Mouse (Mus musculus) heart, embryonic 14.5 days (tissue): ENCODE measurements around the gene Tsnaxip1. TPM values are rescaled to one million over a fixed set of nuclear protein-coding genes. Genes with fewer than 3 reads are reported as not detected.
A peak's percentile ranks its signal among the peaks of the same experiment; 100 is the strongest.
"Not testable (repeated sequence)": the region's sequence is repeated elsewhere in the genome, so short reads cannot be mapped to it uniquely, and the experiment has no call there.

Experiments used
- ATAC-seq: fragments of 200-750 bp; cut with Nextera tagmentation; 2 replicates; pipeline ENCODE4 v1.8.0; 2017; ENCODE audit warnings: low read depth, moderate TSS enrichment; ENCODE audit not compliant: insufficient number of reproducible peaks, insufficient read depth, low FRiP score
- H3K27ac ChIP-seq, 2 experiments: fragments of 200-500 bp in 1 of 2; fragments of 300-500 bp in 1 of 2; sonication (generic) in 1 of 2; replicated peaks in 1 of 2; 2 replicates each; pipeline ENCODE4 v1.5.1; 2012 to 2014; ENCODE audit warnings: low read depth in 2 of 2, low read length in 2 of 2, control low read depth in 1 of 2, mild to moderate bottlenecking in 1 of 2, mixed read lengths in 1 of 2; ENCODE audit not compliant: control insufficient read depth in 1 of 2, insufficient read depth in 1 of 2
- H3K27me3 ChIP-seq: fragments of 300-500 bp; sonication (generic); 2 replicates; pipeline ENCODE4 v1.6.1; 2014; ENCODE audit warnings: mild to moderate bottlenecking, low read length, control low read depth; ENCODE audit not compliant: control insufficient read depth, insufficient read depth
- H3K36me3 ChIP-seq: fragments of 300-500 bp; sonication (generic); 2 replicates; pipeline ENCODE4 v1.6.1; 2014; ENCODE audit warnings: mild to moderate bottlenecking, control low read depth, low read length, mixed read lengths; ENCODE audit not compliant: control insufficient read depth, insufficient read depth
- H3K4me1 ChIP-seq, 2 experiments: fragments of 200-500 bp in 1 of 2; fragments of 300-500 bp in 1 of 2; sonication (generic) in 1 of 2; 2 replicates each; pipeline ENCODE4 v1.6.1; 2012 to 2014; ENCODE audit warnings: low read length in 2 of 2, control low read depth in 1 of 2, mixed read lengths in 1 of 2; ENCODE audit not compliant: control insufficient read depth in 2 of 2, insufficient read depth in 2 of 2
- H3K4me2 ChIP-seq: fragments of 300-500 bp; sonication (generic); 2 replicates; pipeline ENCODE4 v1.6.1; 2014; ENCODE audit warnings: mild to moderate bottlenecking, low read length
- H3K4me3 ChIP-seq, 2 experiments: fragments of 200-500 bp in 1 of 2; fragments of 300-500 bp in 1 of 2; sonication (generic) in 1 of 2; 2 replicates each; pipeline ENCODE4 v1.5.1; 2012 to 2014; ENCODE audit warnings: low read length in 2 of 2, mild to moderate bottlenecking in 2 of 2, control low read depth in 1 of 2, low read depth in 1 of 2, moderate library complexity in 1 of 2; ENCODE audit not compliant: control insufficient read depth in 1 of 2, insufficient read depth in 1 of 2
- H3K9ac ChIP-seq: fragments of 300-500 bp; sonication (generic); 2 replicates; pipeline ENCODE4 v1.6.1; 2014; ENCODE audit warnings: mild to moderate bottlenecking, low read length
- H3K9me3 ChIP-seq: fragments of 300-500 bp; sonication (generic); 2 replicates; pipeline ENCODE4 v1.6.1; 2016; ENCODE audit warnings: low read length, control low read depth; ENCODE audit not compliant: control insufficient read depth
- WGBS: fragments of 180-500 bp; shearing (Covaris S2); extraction: QIAGEN DNeasy Blood & Tissue Kit; methylation state at CpG from one replicate; pipeline ENCODE4 v1.1.7; 2014; 5-methylcytosine and 5-hydroxymethylcytosine counted together
- polyA plus RNA-seq: library from polyadenylated mRNA; unstranded; fragments of >200 nt; fragmentation: Nextera tagmentation; extraction: Ambion mirVana; gene quantifications from 2 replicates; pipeline ENCODE4 v1.2.1, GENCODE M21; 2014

Tsnaxip1 gene
- polyA plus RNA-seq, 1 experiment from 2014 or later = not detected

GRCm38 (mm10) chr8:105819659-105820058, 7.9 kb upstream of the Tsnaxip1 start:
- Histone ChIP-seq H3K4me2 (no peak overlapping the region; the same call in 1 of the 2 replicates), H3K9ac (no peak overlapping the region), H3K27ac (no peak overlapping the region), H3K36me3 (peaks cover 48% of the 10 kb centered on the region), H3K4me1 (peaks cover 2% of the 10 kb centered on the region in 2 experiments; a peak in 1 of 4 replicates), H3K27me3 (no peaks in the 10 kb centered on the region), H3K9me3 (no peaks in the 10 kb centered on the region), H3K4me3 (no peak overlapping the region)
- ATAC-seq = no peak
- 78% methylated on average over 3 of the region's 3 CpGs for WGBS

DNA sequence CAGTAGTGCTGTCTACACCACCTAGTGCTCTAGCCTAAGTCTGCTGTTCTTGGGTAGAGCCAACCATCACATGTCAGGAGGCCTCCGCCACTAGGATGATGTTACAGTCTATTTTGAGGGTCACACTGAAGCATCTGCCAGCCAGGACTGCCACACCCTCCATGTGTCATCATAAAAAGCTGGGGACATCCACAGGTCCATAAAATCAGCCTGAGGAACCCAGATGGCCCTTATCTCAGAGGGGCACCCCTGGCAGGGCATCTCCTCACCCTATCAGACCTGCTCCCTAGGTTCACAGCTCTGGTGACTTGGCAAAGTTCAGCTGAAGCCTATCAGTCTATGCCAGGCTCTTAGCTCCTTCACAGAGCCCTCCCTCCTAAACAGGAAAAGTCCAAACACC, 6.6 kb upstream of the Tsnaxip1 start:
- 78% methylated on average over 1 of the region's 1 CpGs for WGBS
- Histone ChIP-seq H3K4me1 (peaks cover 2 to 6% of the 10 kb centered on the region in 2 experiments; a peak in 3 of 4 replicates), H3K27ac (no peak overlapping the region), H3K36me3 (peaks cover 59% of the 10 kb centered on the region), H3K4me3 (no peak overlapping the region), H3K27me3 (no peaks in the 10 kb centered on the region), H3K9me3 (no peaks in the 10 kb centered on the region), H3K4me2 (no peak overlapping the region), H3K9ac (no peak overlapping the region)
- peak; percentile 58 for ATAC-seq

DNA sequence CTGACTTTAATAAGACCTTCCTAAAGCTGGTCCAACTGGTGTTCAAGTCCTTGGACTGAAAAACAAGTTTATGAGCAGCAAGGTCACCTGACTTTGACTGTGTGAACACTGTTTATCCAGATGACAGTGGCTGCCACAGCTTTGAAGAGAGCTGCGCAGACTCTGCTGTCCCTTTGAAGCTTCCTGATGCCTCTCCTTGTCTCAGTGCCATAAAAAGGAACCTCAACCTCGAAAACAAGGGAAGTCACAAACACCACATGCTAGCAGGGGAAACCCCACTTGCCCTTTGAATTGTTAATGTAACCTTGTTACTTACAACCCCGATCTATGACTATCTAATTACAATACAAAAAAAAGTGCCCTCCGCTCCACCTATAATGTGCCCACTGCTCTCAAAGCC, 2.0 kb upstream of the Tsnaxip1 start:
- Histone ChIP-seq H3K27me3 (no peaks in the 10 kb centered on the region), H3K36me3 (peaks cover 43% of the 10 kb centered on the region), H3K9ac (peak overlapping the region; percentile 98; the same call in 1 of the 2 replicates), H3K27ac (no peak overlapping the region), H3K9me3 (no peaks in the 10 kb centered on the region), H3K4me2 (peak overlapping the region; percentile 92), H3K4me1 (peaks cover 2 to 10% of the 10 kb centered on the region in 2 experiments; a peak in 3 of 4 replicates), H3K4me3 (peak overlapping the region in 1 of 2 experiments; percentile 97; a peak in 1 of 4 replicates)
- no peak for ATAC-seq
- 82% methylated on average over 4 of the region's 4 CpGs for WGBS

- peak overlapping the region; percentile 43 to 79; a peak in 3 of 4 replicates for H3K27ac ChIP-seq
- ATAC-seq = no peak
- H3K4me3 ChIP-seq = peak overlapping the region; percentile 89 to 97
These were observed 1.2 kb upstream of the Tsnaxip1 start for GRCm38 (mm10) chr8:105826379-105826778.

GRCm38 (mm10) chr8:105833740-105834139, 6.2 kb downstream of the Tsnaxip1 start:
- H3K4me1 ChIP-seq, H3K4me3 ChIP-seq, H3K27ac ChIP-seq, H3K36me3 ChIP-seq, H3K9ac ChIP-seq, ATAC-seq, H3K27me3 ChIP-seq, H3K4me2 ChIP-seq, H3K9me3 ChIP-seq: not testable (repeated sequence)
- 65% methylated on average over 2 of the region's 2 CpGs for WGBS

More at GRCm38 (mm10) chr8:105826379-105826778, 1.2 kb upstream of the Tsnaxip1 start:
- Histone ChIP-seq H3K9me3 (no peaks in the 10 kb centered on the region), H3K4me1 (peaks cover 0 to 9% of the 10 kb centered on the region in 2 experiments; a peak in 2 of 4 replicates), H3K27me3 (no peaks in the 10 kb centered on the region), H3K4me2 (peak overlapping the region; percentile 92), H3K9ac (peak overlapping the region; percentile 98), H3K36me3 (peaks cover 36% of the 10 kb centered on the region)
- WGBS = 8% methylated on average over 4 of the region's 4 CpGs

- Histone ChIP-seq H3K27ac (no peak overlapping the region), H3K4me2 (no peak overlapping the region), H3K9me3 (no peaks in the 10 kb centered on the region), H3K9ac (no peak overlapping the region), H3K27me3 (no peaks in the 10 kb centered on the region), H3K36me3 (no peaks in the 10 kb centered on the region), H3K4me1 (no peaks in the 10 kb centered on the region), H3K4me3 (no peak overlapping the region)
- no peak for ATAC-seq
- WGBS = 24% methylated on average over 11 of the region's 11 CpGs
These were observed 7.8 kb downstream of the Tsnaxip1 start for GRCm38 (mm10) chr8:105835318-105835717.

GRCm38 (mm10) chr8:105836991-105837390, 9.5 kb downstream of the Tsnaxip1 start:
- no peak overlapping the region for H3K4me3 ChIP-seq
- WGBS = 81% methylated on average over 6 of the region's 6 CpGs
- no peak overlapping the region for H3K4me2 ChIP-seq
- no peaks in the 10 kb centered on the region for H3K27me3 ChIP-seq
- no peaks in the 10 kb centered on the region for H3K9me3 ChIP-seq
- no peak overlapping the region for H3K9ac ChIP-seq
- no peaks in the 10 kb centered on the region; the same call in 1 of the 2 replicates for H3K36me3 ChIP-seq
- H3K27ac ChIP-seq = no peak overlapping the region
- H3K4me1 ChIP-seq = no peaks in the 10 kb centered on the region
- ATAC-seq = no peak

DNA sequence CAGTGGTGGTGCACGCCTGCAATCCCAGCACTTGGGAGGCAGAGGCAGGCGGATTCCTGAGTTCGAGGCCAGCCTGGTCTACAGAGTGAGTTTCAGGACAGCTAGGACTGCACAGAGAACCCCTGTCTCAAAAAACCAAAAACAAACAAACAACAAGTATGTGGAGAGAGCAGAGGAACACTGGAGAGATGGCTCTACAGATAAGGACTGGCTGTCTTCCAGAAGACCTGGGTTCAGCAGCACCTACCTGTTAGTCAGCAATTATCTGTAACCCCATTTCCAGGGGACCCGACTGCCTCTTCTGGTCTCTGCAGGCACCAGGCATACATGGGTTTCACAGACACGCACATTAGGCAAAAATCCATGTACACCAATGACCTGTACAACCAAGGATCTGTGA, 11.7 kb downstream of the Tsnaxip1 start:
- 87% methylated on average over 5 of the region's 5 CpGs for WGBS
- no peak overlapping the region for H3K4me3 ChIP-seq
- H3K36me3 ChIP-seq = peaks cover 11% of the 10 kb centered on the region
- H3K4me1 ChIP-seq = no peaks in the 10 kb centered on the region
- no peaks in the 10 kb centered on the region for H3K27me3 ChIP-seq
- ATAC-seq = no peak
- H3K9ac ChIP-seq = no peak overlapping the region
- no peak overlapping the region for H3K27ac ChIP-seq
- no peak overlapping the region for H3K4me2 ChIP-seq
- H3K9me3 ChIP-seq = no peaks in the 10 kb centered on the region
